Mouse (Mus musculus): ENCODE results near the gene Nelfe.
"Not testable (repeated sequence)": the region's sequence is repeated elsewhere in the genome, so short reads cannot be mapped to it uniquely, and the experiment has no call there.

Nelfe gene

GRCm38 (mm10) chr17:34849722-34850516 is at the start of gene Nelfe, which contains the start of gene Skiv2l:
TSS of gene Nelfe (plus strand) at chr17:34850391.
TSS of gene Skiv2l (minus strand) at chr17:34850210.
- peak; percentile 98 to 99 for DNase-seq (ENCODE audit: low read depth in 2 of 2, low spot score in 2 of 2)

- DNase-seq (ENCODE audit: low read depth in 2 of 2, low spot score in 2 of 2), result not testable (repeated sequence)
These were observed 49.3 kb upstream of the Nelfe start for GRCm38 (mm10) chr17:34800781-34801305.

- not testable (repeated sequence) for DNase-seq (ENCODE audit: low read depth in 2 of 2, low spot score in 2 of 2)
These were observed 47.4 kb upstream of the Nelfe start for GRCm38 (mm10) chr17:34802756-34803155.

GRCm38 (mm10) chr17:34803367-34803766 is 46.8 kb upstream of the Nelfe start:
- not testable (repeated sequence) for DNase-seq (ENCODE audit: low read depth in 2 of 2, low spot score in 2 of 2)

- DNase-seq (ENCODE audit: low read depth in 2 of 2, low spot score in 2 of 2), result not testable (repeated sequence)
These were observed 45.9 kb upstream of the Nelfe start, which contains the start of gene Cyp21a1 for GRCm38 (mm10) chr17:34804301-34804700. TSS of gene Cyp21a1 (minus strand) at chr17:34804561.

- no peak for DNase-seq (ENCODE audit: low read depth in 2 of 2, low spot score in 2 of 2)
These were observed 45.2 kb upstream of the Nelfe start for GRCm38 (mm10) chr17:34804871-34805562.

GRCm38 (mm10) chr17:34807176-34807575 is 43.0 kb upstream of the Nelfe start:
- no peak for DNase-seq (ENCODE audit: low read depth in 2 of 2, low spot score in 2 of 2)

- no peak for DNase-seq (ENCODE audit: low read depth in 2 of 2, low spot score in 2 of 2)
These were observed 41.5 kb upstream of the Nelfe start for GRCm38 (mm10) chr17:34808599-34809205.

GRCm38 (mm10) chr17:34810411-34810810 is 39.8 kb upstream of the Nelfe start:
- DNase-seq (ENCODE audit: low read depth in 2 of 2, low spot score in 2 of 2), result not testable (repeated sequence)

GRCm38 (mm10) chr17:34810811-34811210 is 39.4 kb upstream of the Nelfe start:
- not testable (repeated sequence) for DNase-seq (ENCODE audit: low read depth in 2 of 2, low spot score in 2 of 2)

GRCm38 (mm10) chr17:34811275-34811674 is 38.9 kb upstream of the Nelfe start:
- DNase-seq (ENCODE audit: low read depth in 2 of 2, low spot score in 2 of 2), result no peak

- peak; percentile 23 to 32 for DNase-seq (ENCODE audit: low read depth in 2 of 2, low spot score in 2 of 2)
These were observed 36.4 kb upstream of the Nelfe start for GRCm38 (mm10) chr17:34813747-34814146.

GRCm38 (mm10) chr17:34814818-34815370 is 35.3 kb upstream of the Nelfe start:
- no peak for DNase-seq (ENCODE audit: low read depth in 2 of 2, low spot score in 2 of 2)

- DNase-seq (ENCODE audit: low read depth in 2 of 2, low spot score in 2 of 2), result not testable (repeated sequence)
These were observed 19.4 kb upstream of the Nelfe start for GRCm38 (mm10) chr17:34830776-34831175.

GRCm38 (mm10) chr17:34836155-34836855 is 13.9 kb upstream of the Nelfe start:
- DNase-seq (ENCODE audit: low read depth in 2 of 2, low spot score in 2 of 2), result no peak

- DNase-seq (ENCODE audit: low read depth in 2 of 2, low spot score in 2 of 2), result peak; percentile 91 to 93
These were observed 13.4 kb upstream of the Nelfe start, which contains the start of the genes Stk19 and Dxo for GRCm38 (mm10) chr17:34836856-34837221. TSS of gene Stk19 (minus strand) at chr17:34836945. TSS of gene Dxo (plus strand) at chr17:34837019.

GRCm38 (mm10) chr17:34837464-34838324 is 12.5 kb upstream of the Nelfe start:
- DNase-seq (ENCODE audit: low read depth in 2 of 2, low spot score in 2 of 2), result no peak

GRCm38 (mm10) chr17:34838785-34839184 is 11.4 kb upstream of the Nelfe start:
- DNase-seq (ENCODE audit: low read depth in 2 of 2, low spot score in 2 of 2), result no peak

- no peak for DNase-seq (ENCODE audit: low read depth in 2 of 2, low spot score in 2 of 2)
These were observed 9.4 kb upstream of the Nelfe start for GRCm38 (mm10) chr17:34840736-34841307.
